Mouse (Mus musculus) large intestine, adult 2 months (tissue): ENCODE data around the gene Gm21915. TPM values are rescaled to one million over a fixed set of nuclear protein-coding genes. Genes with fewer than 3 reads are reported as not detected.

ENCODE experiments used
- DNase-seq: peaks from one replicate; pipeline ENCODE4 v3.0.0-alpha.2; 2012; ENCODE audit warnings: low read depth, low spot score
- WGBS: fragments of 180-500 bp; shearing (Covaris S2); methylation state at CpG from one replicate; pipeline ENCODE4 v1.1.7; 2018; 5-methylcytosine and 5-hydroxymethylcytosine counted together
- polyA plus RNA-seq: library from polyadenylated mRNA; depleted of rRNA; stranded (reverse); fragments of >200 nt; gene quantifications from 2 replicates; pipeline ENCODE4 v1.2.3, GENCODE M21; 2012; rRNA removed

Gm21915 gene
- polyA plus RNA-seq, 1 experiment: not detected

GRCm38 (mm10) chr9:40708448-40709140 is 38.2 kb downstream of the Gm21915 start:
- 67% methylated on average over 12 of the region's 12 CpGs for WGBS
- no peak for DNase-seq

- 72% methylated on average over 7 of the region's 7 CpGs for WGBS
- DNase-seq: no peak
Measured at GRCm38 (mm10) chr9:40709141-40709537, 38.7 kb downstream of the Gm21915 start.

- 37% methylated on average over 3 of the region's 3 CpGs for WGBS
- no peak for DNase-seq
Measured at GRCm38 (mm10) chr9:40709587-40709986, 39.2 kb downstream of the Gm21915 start.

GRCm38 (mm10) chr9:40709991-40710390 is 39.6 kb downstream of the Gm21915 start:
- no peak for DNase-seq
- 11% methylated on average over 3 of the region's 3 CpGs for WGBS

GRCm38 (mm10) chr9:40711654-40712053 is 41.2 kb downstream of the Gm21915 start:
- WGBS: 51% methylated on average over 4 of the region's 4 CpGs
- no peak for DNase-seq

GRCm38 (mm10) chr9:40717182-40717874 is 46.9 kb downstream of the Gm21915 start:
- no peak for DNase-seq
- WGBS: 48% methylated on average over 18 of the region's 18 CpGs

- WGBS: 17% methylated on average over 7 of the region's 7 CpGs
- no peak for DNase-seq
Measured at GRCm38 (mm10) chr9:40717875-40718185, 47.4 kb downstream of the Gm21915 start.

Other genes with a start within 250 kb of the Gm21915 start
- gene Gramd1b, start 139.2 kb upstream of the Gm21915 start, polyA plus RNA-seq: 26.9 and 66.8 TPM in 2 replicates
- 10.6 and 20.8 TPM in 2 replicates for gene Clmp, start 15.3 kb downstream of the Gm21915 start, polyA plus RNA-seq
- gene Hspa8, start 130.4 kb downstream of the Gm21915 start, polyA plus RNA-seq: 2,172 and 2,515 TPM in 2 replicates
- not detected in 2 replicates for gene Bsx, start 203.5 kb downstream of the Gm21915 start, polyA plus RNA-seq